ENCODE assay signal across 8 mouse cellular contexts in the genomic region with DNA sequence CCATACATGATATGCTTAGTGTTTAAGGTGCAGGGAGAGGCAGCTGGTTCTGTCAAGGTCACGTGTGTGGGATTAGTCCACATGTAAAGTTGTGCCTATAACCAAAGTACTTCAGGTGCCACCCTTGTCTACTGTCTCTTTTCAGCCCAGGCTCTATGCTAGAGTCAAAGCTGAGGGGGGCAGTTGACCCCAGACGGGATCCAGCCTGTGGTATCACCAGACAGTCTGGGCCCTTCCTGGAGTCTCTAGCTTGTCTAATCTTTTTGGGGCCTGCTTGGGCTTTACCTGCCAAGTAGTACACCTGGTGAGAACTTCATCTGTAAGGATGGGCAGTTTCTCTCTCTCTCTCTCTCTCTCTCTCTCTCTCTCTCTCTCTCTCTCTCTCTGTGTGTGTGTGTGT. TPM values are rescaled to one million over a fixed set of nuclear protein-coding genes. Genes with fewer than 3 reads are reported as not detected.
DNase-seq lines count a peak whose midpoint lies in the region; ATAC-seq and TF ChIP-seq lines count a peak whose summit lies in the region.

No protein-coding gene starts in this region.

- peak overlapping the region; percentile 83 for H3K4me2 ChIP-seq in midbrain, embryonic 12.5 days (replicated peaks)

- 53% methylated on average over 2 of the region's 2 CpGs for WGBS in heart, embryonic 10.5 days
- WGBS in hindbrain, embryonic 10.5 days, result 69% methylated on average over 2 of the region's 2 CpGs
- WGBS in midbrain, embryonic 12.5 days, result 73% methylated on average over 2 of the region's 2 CpGs

- in situ Hi-C loops in ES-E14 (cut with MboI; ENCODE audit: low sequenced_read_pairs in 2 of 2, unreplicated experiment in 2 of 2), result no loop called here

- DNase-seq in heart, embryonic 10.5 days (ENCODE audit: low spot score), result no peak
- DNase-seq in heart, postnatal 25 days (ENCODE audit: low spot score), result no peak
- DNase-seq in ES-E14 (ENCODE audit: low read depth, low spot score), result no peak
- DNase-seq in hindbrain, embryonic 10.5 days (ENCODE audit: low spot score), result no peak
- DNase-seq in ovary, postnatal 10 days (ENCODE audit: low spot score), result no peak
- no peak for DNase-seq in Muller cell, postnatal 12 days (ENCODE audit: inconsistent ontology term)
- DNase-seq in embryo, embryonic 10 days (ENCODE audit: low spot score), result no peak

- no peaks in the 10 kb centered on the region for H3K27me3 ChIP-seq in heart, embryonic 10.5 days (ENCODE audit: insufficient read depth, poor library complexity, severe bottlenecking)
- no peaks in the 10 kb centered on the region for H3K27me3 ChIP-seq in hindbrain, embryonic 10.5 days (ENCODE audit: insufficient read depth, poor library complexity, severe bottlenecking)
- no peaks in the 10 kb centered on the region for H3K27me3 ChIP-seq in midbrain, embryonic 12.5 days

- ATAC-seq in midbrain, embryonic 12.5 days (ENCODE audit: low FRiP score, low read depth), result no peak

- peaks cover 62% of the 10 kb centered on the region for H3K4me1 ChIP-seq in heart, embryonic 10.5 days
- peaks cover 0 to 23% of the 10 kb centered on the region in 2 experiments; a peak in 1 of 4 replicates for H3K4me1 ChIP-seq in ES-E14 (ENCODE audit: control insufficient read depth in 2 of 2, insufficient read depth in 2 of 2, low read length in 2 of 2, poor library complexity in 1 of 2)
- peaks cover 42% of the 10 kb centered on the region for H3K4me1 ChIP-seq in hindbrain, embryonic 10.5 days (replicated peaks)
- peaks cover 34% of the 10 kb centered on the region for H3K4me1 ChIP-seq in midbrain, embryonic 12.5 days

- H3K27ac ChIP-seq in heart, embryonic 10.5 days, result peak overlapping the region; percentile 100
- no peak overlapping the region for H3K27ac ChIP-seq in ES-E14 (ENCODE audit: insufficient read depth, low read depth, low read length, poor library complexity, severe bottlenecking)
- H3K27ac ChIP-seq in hindbrain, embryonic 10.5 days, result peak overlapping the region; percentile 100
- 0 out of 2 replicates have a peak overlapping the region, but pooled peaks have one; percentile 35 for H3K27ac ChIP-seq in midbrain, embryonic 12.5 days (replicated peaks)

- H3K4me3 ChIP-seq in heart, embryonic 10.5 days, result peak overlapping the region; percentile 98
- no peak overlapping the region for H3K4me3 ChIP-seq in ES-E14 (ENCODE audit: insufficient read depth in 1 of 2, low read depth in 1 of 2, low read length in 2 of 2, poor library complexity in 1 of 2, severe bottlenecking in 1 of 2)
- H3K4me3 ChIP-seq in hindbrain, embryonic 10.5 days, result peak overlapping the region; percentile 100
- peak overlapping the region; percentile 99; the same call in 1 of the 2 replicates for H3K4me3 ChIP-seq in midbrain, embryonic 12.5 days

- intact Hi-C loops in heart, postnatal 25 days (cut with DNase I), result no loop called here

- H3K9ac ChIP-seq in ES-E14 (ENCODE audit: insufficient read depth, low read depth, low read length, poor library complexity, severe bottlenecking), result peak overlapping the region; percentile 89; the same call in 1 of the 2 replicates
- H3K9ac ChIP-seq in midbrain, embryonic 12.5 days (replicated peaks), result no peak overlapping the region; the same call in 1 of the 2 replicates

- no peaks in the 10 kb centered on the region for H3K9me3 ChIP-seq in heart, embryonic 10.5 days
- no peaks in the 10 kb centered on the region for H3K9me3 ChIP-seq in ES-E14 (ENCODE audit: control insufficient read depth, insufficient read depth, low read depth, low read length)
- no peaks in the 10 kb centered on the region for H3K9me3 ChIP-seq in hindbrain, embryonic 10.5 days
- H3K9me3 ChIP-seq in midbrain, embryonic 12.5 days, result no peaks in the 10 kb centered on the region

- H3K36me3 ChIP-seq in heart, embryonic 10.5 days, result peaks cover 34% of the 10 kb centered on the region
- peaks cover 5% of the 10 kb centered on the region; the same call in 1 of the 2 replicates for H3K36me3 ChIP-seq in ES-E14 (ENCODE audit: control insufficient read depth, insufficient read depth, low read length, poor library complexity, severe bottlenecking)
- peaks cover 30% of the 10 kb centered on the region for H3K36me3 ChIP-seq in hindbrain, embryonic 10.5 days
- H3K36me3 ChIP-seq in midbrain, embryonic 12.5 days, result peaks cover 26% of the 10 kb centered on the region

TF ChIP-seq in ES-E14, 5 proteins besides CTCF, POLR2A, EP300 and RAD21:
- TF ChIP-seq HCFC1 (IDR thresholded peaks at IDR 0.05; ENCODE audit: borderline replicate concordance, insufficient read depth, low read length) (no peak), ZNF384 (IDR thresholded peaks at IDR 0.05; ENCODE audit: low read depth, low read length) (no peak), CHD2 (IDR thresholded peaks at IDR 0.05; ENCODE audit: low read depth, low read length) (no peak), MAFK (IDR thresholded peaks at IDR 0.05; ENCODE audit: insufficient read depth, low read depth, low read length) (no peak), ZC3H11A (IDR thresholded peaks at IDR 0.05; ENCODE audit: borderline replicate concordance, low read depth, low read length) (no peak)

RNA-seq across cellular contexts. Expression of a gene that starts 0.7 kb away (rescaled TPM):
- 85.8 and 93.0 TPM in 2 replicates for polyA plus RNA-seq in heart, embryonic 10.5 days (2016; fragmentation: Nextera tagmentation; extraction: Ambion mirVana)
- total RNA-seq in heart, postnatal 25 days (2021), result 10 to 100 TPM; 59.6 to 65.7 TPM
- 7.1 and 9.0 TPM in 2 replicates for total RNA-seq in ES-E14 (2012; rRNA removed)
- polyA plus RNA-seq in hindbrain, embryonic 10.5 days (2016; fragmentation: Nextera tagmentation; extraction: Ambion mirVana), result 67.1 and 108 TPM in 2 replicates
- polyA plus RNA-seq in midbrain, embryonic 12.5 days (2016; fragmentation: Nextera tagmentation; extraction: Ambion mirVana), result 123 and 131 TPM in 2 replicates

RNA-seq across cellular contexts. Expression of a gene that starts 7.4 kb away (rescaled TPM):
- 8.0 and 8.8 TPM in 2 replicates for polyA plus RNA-seq in heart, embryonic 10.5 days (2016; fragmentation: Nextera tagmentation; extraction: Ambion mirVana)
- total RNA-seq in heart, postnatal 25 days (2021), result 10 to 100 TPM; 32.3 to 61.0 TPM
- 6.0 and 8.6 TPM in 2 replicates for total RNA-seq in ES-E14 (2012; rRNA removed)
- polyA plus RNA-seq in hindbrain, embryonic 10.5 days (2016; fragmentation: Nextera tagmentation; extraction: Ambion mirVana), result 7.8 and 9.8 TPM in 2 replicates
- polyA plus RNA-seq in midbrain, embryonic 12.5 days (2016; fragmentation: Nextera tagmentation; extraction: Ambion mirVana), result 9.8 and 10.9 TPM in 2 replicates

RNA-seq across cellular contexts. Expression of a gene that starts 17.0 kb away (rescaled TPM):
- polyA plus RNA-seq in heart, embryonic 10.5 days (2016; fragmentation: Nextera tagmentation; extraction: Ambion mirVana), result 29.1 and 30.4 TPM in 2 replicates
- total RNA-seq in heart, postnatal 25 days (2021), result 1 to 10 TPM; 4.4 to 9.8 TPM
- 38.6 and 38.8 TPM in 2 replicates for total RNA-seq in ES-E14 (2012; rRNA removed)
- 56.6 and 57.6 TPM in 2 replicates for polyA plus RNA-seq in hindbrain, embryonic 10.5 days (2016; fragmentation: Nextera tagmentation; extraction: Ambion mirVana)
- 45.1 and 48.3 TPM in 2 replicates for polyA plus RNA-seq in midbrain, embryonic 12.5 days (2016; fragmentation: Nextera tagmentation; extraction: Ambion mirVana)

RNA-seq across cellular contexts. Expression of a gene that starts 28.1 kb away (rescaled TPM):
- polyA plus RNA-seq in heart, embryonic 10.5 days (2016; fragmentation: Nextera tagmentation; extraction: Ambion mirVana), result 8.2 and 9.0 TPM in 2 replicates
- total RNA-seq in heart, postnatal 25 days (2021), result 10 to 100 TPM; 14.4 to 16.4 TPM
- 4.5 and 6.2 TPM in 2 replicates for total RNA-seq in ES-E14 (2012; rRNA removed)
- polyA plus RNA-seq in hindbrain, embryonic 10.5 days (2016; fragmentation: Nextera tagmentation; extraction: Ambion mirVana), result 8.5 and 12.6 TPM in 2 replicates
- polyA plus RNA-seq in midbrain, embryonic 12.5 days (2016; fragmentation: Nextera tagmentation; extraction: Ambion mirVana), result 13.3 and 16.3 TPM in 2 replicates

RNA-seq across cellular contexts. Expression of a gene that starts 32.6 kb away (rescaled TPM):
- polyA plus RNA-seq in heart, embryonic 10.5 days (2016; fragmentation: Nextera tagmentation; extraction: Ambion mirVana), result 0.60 and 0.63 TPM in 2 replicates
- total RNA-seq in heart, postnatal 25 days (2021), result under 1 TPM in 1 of 2 experiments, not detected in 1; 0.14 TPM
- not detected in 2 replicates for total RNA-seq in ES-E14 (2012; rRNA removed)
- 0.14 and 0.48 TPM in 2 replicates for polyA plus RNA-seq in hindbrain, embryonic 10.5 days (2016; fragmentation: Nextera tagmentation; extraction: Ambion mirVana)
- polyA plus RNA-seq in midbrain, embryonic 12.5 days (2016; fragmentation: Nextera tagmentation; extraction: Ambion mirVana), result 0.21 and 0.38 TPM in 2 replicates

Comparison
In these comparisons a context has a peak if more than half of its experiments do, and no peak if none do; other contexts are left out.
1. H3K4me3 ChIP-seq: peak in heart, embryonic 10.5 days (single experiment), hindbrain, embryonic 10.5 days (single experiment) and midbrain, embryonic 12.5 days (single experiment); none in ES-E14 (0 of 2).